Mouse (Mus musculus) kidney, adult 2 months (tissue): ENCODE results near the gene Emilin3.

Experiments
- CTCF ChIP-seq: fragments of 200-500 bp; conservative IDR thresholded peaks from 2 replicates; pipeline ENCODE4 v1.5.1; 2011; ENCODE audit warnings: low read depth, mild to moderate bottlenecking, control low read depth, low read length, moderate library complexity, mixed read lengths; ENCODE audit not compliant: insufficient read depth, insufficient read length
- POLR2A ChIP-seq: fragments of 200-500 bp; IDR thresholded peaks from one replicate; pipeline ENCODE4 v1.6.1; 2011; ENCODE audit warnings: low read depth, low read length, control low read depth

DNA sequence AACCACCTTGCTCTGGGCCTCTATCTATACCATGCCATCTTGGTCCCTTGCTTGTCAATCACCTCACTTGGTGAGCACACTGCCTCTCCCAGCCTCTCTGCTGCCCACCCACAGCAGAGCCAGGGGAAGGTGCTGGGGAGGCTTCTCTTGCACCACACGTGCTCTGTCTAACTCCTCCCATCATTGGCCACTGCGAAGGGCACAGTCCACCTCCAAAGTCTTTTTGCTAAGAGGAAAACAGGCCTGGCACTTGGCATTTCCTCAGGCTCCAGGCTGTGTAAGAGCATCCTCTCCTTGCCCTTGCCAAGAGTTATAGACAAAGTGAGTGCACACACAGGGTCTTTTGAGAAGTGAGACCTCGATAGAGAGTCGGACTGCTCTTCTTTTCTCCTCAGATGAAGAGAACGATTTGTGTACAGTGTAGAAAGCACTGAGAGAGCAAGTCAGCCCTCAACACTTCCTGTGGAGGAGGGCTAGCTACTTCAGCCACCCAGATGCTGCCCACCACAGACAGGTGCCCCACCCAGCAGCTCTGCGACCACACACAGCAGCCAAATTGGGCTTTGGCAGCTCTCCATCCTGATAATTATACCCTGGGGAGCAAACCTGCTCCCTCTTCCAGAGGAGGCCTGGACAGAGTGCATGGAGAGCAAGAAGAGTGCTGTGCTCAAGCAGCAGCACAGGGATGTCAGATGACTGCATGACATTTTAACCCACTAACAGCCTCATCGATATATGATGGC lies 41.2 kb upstream of the Emilin3 start:
- TF ChIP-seq CTCF, result no peak
- TF ChIP-seq POLR2A, result no peak
